ENCODE assay signal across 18 mouse cellular contexts in the genomic region with DNA sequence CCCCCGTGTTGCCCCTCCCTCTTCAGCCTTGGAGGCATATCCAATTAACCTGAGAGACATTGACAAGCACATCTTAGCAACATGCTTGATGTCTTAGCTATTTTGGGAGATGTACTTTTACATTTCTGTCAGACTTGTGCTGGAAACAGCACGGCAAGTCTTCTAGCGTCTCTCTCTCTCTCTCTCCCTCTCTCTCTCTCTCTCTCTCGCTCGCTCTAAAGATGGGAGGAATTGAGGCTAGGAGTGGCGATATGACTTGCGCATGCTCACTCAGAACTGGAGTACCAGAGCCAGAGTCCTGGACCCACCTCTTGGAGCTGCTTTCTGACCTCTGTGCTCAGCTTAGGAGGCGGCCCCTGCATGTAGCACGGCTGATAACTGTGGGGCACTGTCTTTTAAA. TPM values are rescaled to one million over a fixed set of nuclear protein-coding genes. Genes with fewer than 3 reads are reported as not detected.
DNase-seq lines count a peak whose midpoint lies in the region; ATAC-seq lines count a peak whose summit lies in the region.
"Had no signal": no experiment of that assay in that cellular context is flagged by ENCODE, and none has a peak within 500 bp of the region (broad histone marks: within the 10 kb centered on the region; RNA-seq: fewer than 3 reads in every experiment).

No protein-coding gene starts in this region.

- no peak overlapping the region for H3K9ac ChIP-seq in forebrain, embryonic 12.5 days
- H3K9ac ChIP-seq in heart, embryonic 13.5 days: no peak overlapping the region
- H3K9ac ChIP-seq in forebrain, embryonic 16.5 days (replicated peaks; ENCODE audit: low read depth, low read length): no peak overlapping the region
- H3K9ac ChIP-seq in intestine, embryonic 15.5 days: no peak overlapping the region
- H3K9ac ChIP-seq: liver, embryonic 13.5 days had no signal

- WGBS in forebrain, embryonic 10.5 days: 85% methylated on average over 9 of the region's 9 CpGs
- WGBS in forebrain, embryonic 12.5 days: 84% methylated on average over 9 of the region's 9 CpGs
- 40% methylated on average over 9 of the region's 9 CpGs for WGBS in heart, embryonic 13.5 days
- WGBS in forebrain, embryonic 16.5 days: 66% methylated on average over 9 of the region's 9 CpGs
- WGBS in intestine, embryonic 15.5 days: 71% methylated on average over 9 of the region's 9 CpGs

- H3K4me1 ChIP-seq in forebrain, embryonic 10.5 days: peaks cover 10% of the 10 kb centered on the region
- H3K4me1 ChIP-seq in forebrain, embryonic 12.5 days: peaks cover 4% of the 10 kb centered on the region; the same call in 1 of the 2 replicates
- peaks cover 6% of the 10 kb centered on the region for H3K4me1 ChIP-seq in heart, embryonic 13.5 days
- peaks cover 4% of the 10 kb centered on the region; the same call in 1 of the 2 replicates for H3K4me1 ChIP-seq in forebrain, embryonic 16.5 days (replicated peaks; ENCODE audit: control insufficient read depth, insufficient read depth, low read length)
- H3K4me1 ChIP-seq in intestine, embryonic 15.5 days (replicated peaks): no peaks in the 10 kb centered on the region
- H3K4me1 ChIP-seq: liver, embryonic 13.5 days had no signal

- 0 out of 2 replicates have a peak, but pooled peaks cover 3% of the 10 kb centered on the region for H3K9me3 ChIP-seq in forebrain, embryonic 10.5 days
- no peaks in the 10 kb centered on the region for H3K9me3 ChIP-seq in forebrain, embryonic 12.5 days
- no peaks in the 10 kb centered on the region for H3K9me3 ChIP-seq in heart, embryonic 13.5 days
- H3K9me3 ChIP-seq in forebrain, embryonic 16.5 days (ENCODE audit: control insufficient read depth, low read length): no peaks in the 10 kb centered on the region
- H3K9me3 ChIP-seq in intestine, embryonic 15.5 days: no peaks in the 10 kb centered on the region
- H3K9me3 ChIP-seq: liver, embryonic 13.5 days had no signal

- H3K4me3 ChIP-seq in forebrain, embryonic 10.5 days: no peak overlapping the region
- H3K4me3 ChIP-seq in forebrain, embryonic 12.5 days (replicated peaks): no peak overlapping the region
- no peak overlapping the region for H3K4me3 ChIP-seq in heart, embryonic 13.5 days
- H3K4me3 ChIP-seq in forebrain, embryonic 16.5 days (replicated peaks; ENCODE audit: low read length): no peak overlapping the region
- no peak overlapping the region for H3K4me3 ChIP-seq in intestine, embryonic 15.5 days (replicated peaks)
- H3K4me3 ChIP-seq: left cerebral cortex, adult 2 months; liver, embryonic 13.5 days had no signal

- no peak overlapping the region for H3K4me2 ChIP-seq in forebrain, embryonic 12.5 days
- 0 out of 2 replicates have a peak overlapping the region, but pooled peaks have one; percentile 22 for H3K4me2 ChIP-seq in heart, embryonic 13.5 days
- no peak overlapping the region for H3K4me2 ChIP-seq in forebrain, embryonic 16.5 days (ENCODE audit: low read length)
- H3K4me2 ChIP-seq in intestine, embryonic 15.5 days (replicated peaks): no peak overlapping the region
- H3K4me2 ChIP-seq: liver, embryonic 13.5 days had no signal

- H3K36me3 ChIP-seq in forebrain, embryonic 10.5 days (replicated peaks): peaks cover 52% of the 10 kb centered on the region
- no peaks in the 10 kb centered on the region for H3K36me3 ChIP-seq in forebrain, embryonic 12.5 days (replicated peaks)
- H3K36me3 ChIP-seq in heart, embryonic 13.5 days: no peaks in the 10 kb centered on the region
- H3K36me3 ChIP-seq in forebrain, embryonic 16.5 days (ENCODE audit: control insufficient read depth, insufficient read depth): no peaks in the 10 kb centered on the region
- H3K36me3 ChIP-seq in intestine, embryonic 15.5 days: no peaks in the 10 kb centered on the region
- H3K36me3 ChIP-seq: liver, embryonic 13.5 days had no signal

- H3K27me3 ChIP-seq in forebrain, embryonic 10.5 days (ENCODE audit: poor library complexity, severe bottlenecking): no peaks in the 10 kb centered on the region
- no peaks in the 10 kb centered on the region for H3K27me3 ChIP-seq in forebrain, embryonic 12.5 days
- H3K27me3 ChIP-seq in heart, embryonic 13.5 days (replicated peaks): peaks cover 4% of the 10 kb centered on the region; the same call in 1 of the 2 replicates
- no peaks in the 10 kb centered on the region for H3K27me3 ChIP-seq in forebrain, embryonic 16.5 days (replicated peaks; ENCODE audit: control insufficient read depth, insufficient read depth, low read length)
- H3K27me3 ChIP-seq in intestine, embryonic 15.5 days (replicated peaks): no peaks in the 10 kb centered on the region
- H3K27me3 ChIP-seq: CH12.LX; liver, embryonic 13.5 days had no signal

- intact Hi-C loops in left cerebral cortex, postnatal 36 days (cut with DNase I): no loop called here

- DNase-seq in forebrain, embryonic 10.5 days (ENCODE audit: extremely low spot score, low spot score): no peak
- no peak for DNase-seq in heart, adult 9 months (ENCODE audit: low spot score in 2 of 2)
- DNase-seq in left cerebral cortex, postnatal 36 days (ENCODE audit: low spot score in 2 of 2): peak; percentile 17 to 20
- DNase-seq in left cerebral cortex, adult 18-20 months (ENCODE audit: low spot score in 2 of 2): no peak
- DNase-seq: cerebellum, adult 18-20 months; embryo, embryonic 11 days; kidney, adult 18-20 months; kidney, postnatal 36 days; liver, embryonic 13.5 days; spleen, adult 18-20 months; thymus, postnatal 25 days had no signal

- no peak for ATAC-seq in forebrain, embryonic 12.5 days (ENCODE audit: low FRiP score)
- no peak for ATAC-seq in heart, embryonic 13.5 days (ENCODE audit: extremely low read depth, insufficient number of reproducible peaks, low FRiP score, low TSS enrichment)
- peak; percentile 72 for ATAC-seq in forebrain, embryonic 16.5 days
- ATAC-seq in intestine, embryonic 15.5 days: no peak
- ATAC-seq: lung, postnatal 0 days had no signal

- H3K27ac ChIP-seq in forebrain, embryonic 10.5 days: 0 out of 2 replicates have a peak overlapping the region, but pooled peaks have one; percentile 15
- no peak overlapping the region for H3K27ac ChIP-seq in forebrain, embryonic 12.5 days
- H3K27ac ChIP-seq in heart, embryonic 13.5 days (replicated peaks): no peak overlapping the region
- H3K27ac ChIP-seq in forebrain, embryonic 16.5 days (ENCODE audit: low read length): peak overlapping the region; percentile 43; the same call in 1 of the 2 replicates
- no peak overlapping the region for H3K27ac ChIP-seq in intestine, embryonic 15.5 days
- H3K27ac ChIP-seq: left cerebral cortex, adult 2 months; liver, embryonic 13.5 days had no signal

RNA-seq across cellular contexts. Expression of gene Galnt12, which starts 20.9 kb away (rescaled TPM):
- polyA plus RNA-seq in forebrain, embryonic 10.5 days (2016; fragmentation: Nextera tagmentation; extraction: Ambion mirVana): 15.8 and 17.6 TPM in 2 replicates
- 3.8 and 4.4 TPM in 2 replicates for polyA plus RNA-seq in forebrain, embryonic 12.5 days (2016; fragmentation: Nextera tagmentation; extraction: Ambion mirVana)
- 1.4 and 1.6 TPM in 2 replicates for polyA plus RNA-seq in heart, embryonic 13.5 days (2015; fragmentation: Nextera tagmentation; extraction: Ambion mirVana)
- 1 to 10 TPM in 1 of 2 experiments, under 1 TPM in 1; 0.72 to 1.1 TPM for total RNA-seq in left cerebral cortex, postnatal 36 days (2021)
- total RNA-seq in left cerebral cortex, adult 18-20 months (2021): 1 to 10 TPM in 1 of 2 experiments, under 1 TPM in 1; 0.91 to 1.3 TPM
- polyA plus RNA-seq in forebrain, embryonic 16.5 days (2015; fragmentation: Nextera tagmentation; extraction: Ambion mirVana): 0.50 and 0.85 TPM in 2 replicates
- 21.5 and 23.7 TPM in 2 replicates for polyA plus RNA-seq in intestine, embryonic 15.5 days (2015; fragmentation: Nextera tagmentation; extraction: Ambion mirVana)

RNA-seq across cellular contexts. Expression of gene Anks6, which starts 55.3 kb away (rescaled TPM):
- 4.1 and 4.5 TPM in 2 replicates for polyA plus RNA-seq in forebrain, embryonic 10.5 days (2016; fragmentation: Nextera tagmentation; extraction: Ambion mirVana)
- polyA plus RNA-seq in forebrain, embryonic 12.5 days (2016; fragmentation: Nextera tagmentation; extraction: Ambion mirVana): 5.6 and 6.1 TPM in 2 replicates
- polyA plus RNA-seq in heart, embryonic 13.5 days (2015; fragmentation: Nextera tagmentation; extraction: Ambion mirVana): 1.2 and 1.8 TPM in 2 replicates
- 10 to 100 TPM; 14.7 to 21.2 TPM for total RNA-seq in left cerebral cortex, postnatal 36 days (2021)
- total RNA-seq in left cerebral cortex, adult 18-20 months (2021): 10 to 100 TPM; 18.5 to 19.6 TPM
- polyA plus RNA-seq in forebrain, embryonic 16.5 days (2015; fragmentation: Nextera tagmentation; extraction: Ambion mirVana): 4.6 and 4.9 TPM in 2 replicates
- 2.9 TPM in 2 replicates for polyA plus RNA-seq in intestine, embryonic 15.5 days (2015; fragmentation: Nextera tagmentation; extraction: Ambion mirVana)
- total RNA-seq: CH12.LX had no signal

Comparison
In these comparisons a context has a peak if more than half of its experiments do, and no peak if none do; other contexts are left out.
1. DNase-seq: peak in left cerebral cortex, postnatal 36 days (2 of 2); none in forebrain, embryonic 10.5 days (single experiment), heart, adult 9 months (0 of 2) and left cerebral cortex, adult 18-20 months (0 of 2).
2. H3K27ac ChIP-seq: peak in forebrain, embryonic 10.5 days (single experiment) and forebrain, embryonic 16.5 days (single experiment); none in forebrain, embryonic 12.5 days (single experiment), heart, embryonic 13.5 days (single experiment) and intestine, embryonic 15.5 days (single experiment).